Mouse (Mus musculus) liver, postnatal 0 days (tissue): ENCODE measurements around the gene Nanog.

Experiments
- CTCF ChIP-seq: sonication (generic); IDR thresholded peaks from 2 replicates; pipeline ENCODE4 v1.5.1; 2016; ENCODE audit warnings: antibody characterized with exemption, low read depth
- EP300 ChIP-seq: IDR thresholded peaks from 2 replicates; pipeline ENCODE4 v1.6.1; 2016; ENCODE audit warnings: antibody characterized with exemption, low read depth, mild to moderate bottlenecking

- TF ChIP-seq CTCF = no peak
- TF ChIP-seq EP300 = no peak
Measured at GRCm38 (mm10) chr6:122702480-122703124, 4.7 kb upstream of the Nanog start.
